Mouse (Mus musculus): ENCODE measurements at regions not wholly inside any gene's neighbourhood (a gene's known extent, or its start where the extent isn't known, plus 50 kb on each side); places are given as distances from the start of the nearest gene placed in this dataset.
"Not testable (repeated sequence)": the region's sequence is repeated elsewhere in the genome, so short reads cannot be mapped to it uniquely, and the experiment has no call there.

DNA sequence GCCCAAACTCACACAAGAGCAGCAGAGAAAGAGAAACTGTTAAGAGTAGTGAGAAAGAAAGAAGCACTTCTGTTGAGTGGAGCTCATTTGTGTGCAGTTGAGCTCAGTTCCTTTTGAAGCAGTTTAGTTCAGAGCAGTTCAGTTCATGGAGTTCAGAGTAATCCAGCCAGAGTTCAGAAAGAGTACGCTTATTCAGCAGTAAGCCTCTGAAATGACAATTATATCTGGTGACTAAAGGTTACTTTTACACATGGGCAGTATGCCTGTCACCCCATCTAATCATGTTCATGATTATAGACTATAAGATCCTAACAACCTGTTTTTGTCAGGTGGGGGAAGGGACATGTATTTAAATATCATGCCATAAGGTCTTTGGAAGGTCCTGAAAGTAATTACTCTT, 333.9 kb upstream of the Klf6 start:
- DNase-seq (ENCODE audit: extremely low spot score, low spot score): no peak

DNA sequence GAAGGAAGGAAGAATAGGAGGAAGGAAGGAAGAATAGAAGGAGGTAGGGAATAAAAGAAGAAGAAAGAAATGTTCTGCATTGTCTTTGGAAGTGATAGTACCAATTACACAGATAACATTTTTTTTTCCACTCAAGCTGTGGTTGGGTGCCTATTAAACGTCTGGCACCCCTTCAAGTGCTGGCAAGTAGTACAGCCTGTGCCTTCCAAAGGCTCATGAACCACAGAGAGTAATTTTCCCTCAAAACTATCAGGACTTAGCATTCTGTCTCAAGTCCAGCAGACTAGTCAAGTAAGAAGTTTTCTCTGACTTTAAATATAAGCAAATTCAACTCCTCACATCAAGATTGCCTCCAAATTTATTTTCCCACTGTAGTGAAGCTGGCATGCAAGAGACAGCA, 321.0 kb upstream of the Klf6 start:
- DNase-seq (ENCODE audit: extremely low spot score, low spot score): no peak

DNA sequence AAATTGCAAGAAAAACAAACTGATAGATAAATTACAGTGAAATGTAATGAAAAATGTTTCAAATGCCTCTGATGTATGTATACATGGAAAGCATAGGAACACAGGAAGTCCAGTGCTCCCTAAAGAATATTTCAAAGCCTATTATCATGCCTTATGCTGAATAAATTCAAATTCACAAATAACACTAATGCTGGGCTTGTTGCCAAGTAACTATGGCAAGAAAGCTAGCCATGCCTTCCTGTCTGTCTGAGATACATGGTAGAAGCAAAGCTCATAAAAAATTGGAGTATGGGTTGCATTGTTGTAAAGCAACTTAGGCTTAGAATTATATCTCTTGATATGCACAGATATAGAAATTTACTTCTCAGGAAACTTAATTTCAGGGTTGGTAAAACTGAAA, 315.8 kb upstream of the Klf6 start:
- DNase-seq (ENCODE audit: extremely low spot score, low spot score): no peak

DNA sequence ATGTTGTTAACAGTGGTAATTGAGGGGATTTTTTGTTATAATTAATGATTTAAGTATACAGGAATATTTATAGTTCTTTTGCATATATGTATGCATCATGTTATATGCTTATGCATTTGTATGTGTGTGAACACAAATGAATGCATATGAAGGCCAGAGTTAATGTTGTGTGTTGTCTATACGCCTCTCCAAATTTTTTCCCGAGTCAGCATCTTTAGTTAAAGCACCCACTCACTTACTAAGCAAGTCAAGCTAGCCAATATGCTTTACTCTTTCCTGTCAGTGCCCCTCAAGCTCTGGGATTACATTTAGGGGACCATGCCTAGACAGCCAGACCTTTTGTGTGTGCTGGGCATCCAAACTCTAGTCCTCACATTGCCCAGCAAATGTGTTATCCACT, 315.3 kb upstream of the Klf6 start:
- no peak for DNase-seq (ENCODE audit: extremely low spot score, low spot score)

DNA sequence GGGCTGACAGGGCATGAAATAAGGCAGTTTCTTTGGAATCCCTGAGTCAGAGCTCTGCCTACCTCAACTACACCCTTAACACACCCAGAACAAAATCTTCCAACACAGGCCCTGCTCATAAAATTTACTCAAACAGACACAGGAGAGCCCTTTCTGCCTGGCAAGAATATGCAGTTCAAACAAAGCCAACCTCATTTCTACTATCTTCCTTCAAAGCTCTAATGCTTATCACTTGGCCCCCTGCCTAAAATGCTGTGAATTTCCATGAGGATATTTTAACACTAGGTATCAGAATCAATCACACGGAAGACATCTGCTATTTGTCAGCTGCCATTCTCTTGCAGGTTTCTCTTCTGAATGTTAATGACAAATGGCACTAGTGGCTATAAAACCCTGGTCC, 314.3 kb upstream of the Klf6 start:
- DNase-seq (ENCODE audit: extremely low spot score, low spot score): no peak

DNA sequence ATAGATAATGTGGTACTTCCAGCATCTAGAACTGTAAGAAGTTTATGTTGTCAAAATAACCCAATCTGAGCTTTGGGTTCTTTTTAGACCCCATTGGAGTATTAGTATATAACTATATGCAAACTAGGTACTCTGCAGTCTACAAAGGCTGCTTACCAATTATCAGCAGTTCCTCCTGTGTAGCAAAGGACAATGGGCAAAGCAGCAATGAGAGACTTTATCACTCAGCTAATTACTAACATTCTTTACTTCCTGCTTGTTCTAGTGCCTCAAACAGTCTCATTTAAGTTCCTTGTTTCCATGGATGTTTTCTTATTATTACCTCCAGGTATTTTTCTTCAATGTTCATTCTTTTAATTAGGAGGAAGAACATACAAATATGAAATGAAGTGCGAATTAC, 312.5 kb upstream of the Klf6 start:
- DNase-seq (ENCODE audit: extremely low spot score, low spot score): no peak

DNA sequence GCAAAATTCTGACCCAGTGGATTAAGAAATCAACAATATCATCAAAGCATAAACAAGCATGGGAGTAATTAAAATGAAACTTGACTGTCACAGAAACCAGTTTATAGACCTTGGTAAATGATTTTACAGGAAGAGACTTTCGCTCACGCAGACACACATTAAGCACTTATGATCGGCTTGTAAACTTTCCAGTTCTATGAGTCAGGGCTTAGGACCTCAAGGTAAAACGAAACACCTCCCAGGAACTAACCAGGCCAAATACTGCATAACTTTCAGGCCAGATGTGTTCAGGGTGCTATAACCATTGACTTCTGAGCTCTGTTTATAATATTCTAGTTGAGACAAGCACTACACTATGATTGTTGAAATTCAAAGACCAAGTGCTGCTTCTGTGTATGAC, 312.1 kb upstream of the Klf6 start:
- no peak for DNase-seq (ENCODE audit: extremely low spot score, low spot score)

DNA sequence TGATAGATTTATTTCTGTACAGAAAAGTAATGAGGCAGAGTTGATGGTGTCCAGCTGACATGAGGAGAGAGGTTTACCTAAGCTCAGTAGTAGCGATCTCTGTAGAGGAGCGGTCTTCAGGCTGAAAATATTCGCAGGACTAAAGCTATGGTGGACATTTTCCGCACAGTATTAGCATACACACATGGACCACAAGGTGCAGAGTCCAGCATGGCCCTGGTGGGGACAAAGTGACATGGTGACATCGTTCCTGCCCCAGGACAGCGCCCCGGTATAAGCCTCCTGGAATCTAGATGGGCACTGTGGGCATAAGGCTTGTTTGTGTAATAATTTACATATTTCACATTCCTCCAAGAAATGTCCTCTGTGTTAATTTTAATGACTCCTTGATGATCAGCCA, 311.5 kb upstream of the Klf6 start:
- no peak for DNase-seq (ENCODE audit: extremely low spot score, low spot score)

DNA sequence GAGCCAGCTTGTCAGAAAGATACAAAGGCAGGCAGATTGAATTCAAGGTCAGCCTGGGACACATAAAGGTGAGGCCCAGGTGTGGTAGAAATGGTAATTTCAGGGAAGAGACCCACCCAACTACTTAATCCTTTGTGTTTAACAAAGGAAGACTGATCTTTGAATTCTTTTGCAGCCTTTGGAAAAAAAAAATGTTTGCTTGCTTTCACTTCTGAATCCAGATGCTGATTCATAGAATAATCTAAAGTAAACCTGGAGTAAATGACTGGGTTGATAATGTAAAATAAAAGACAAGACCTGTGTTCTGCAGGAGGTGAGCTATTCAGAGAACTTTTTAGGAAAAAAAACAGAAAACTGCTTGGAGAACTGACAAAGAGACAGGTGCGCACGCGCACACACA, 310.9 kb upstream of the Klf6 start:
- DNase-seq (ENCODE audit: extremely low spot score, low spot score): no peak

DNA sequence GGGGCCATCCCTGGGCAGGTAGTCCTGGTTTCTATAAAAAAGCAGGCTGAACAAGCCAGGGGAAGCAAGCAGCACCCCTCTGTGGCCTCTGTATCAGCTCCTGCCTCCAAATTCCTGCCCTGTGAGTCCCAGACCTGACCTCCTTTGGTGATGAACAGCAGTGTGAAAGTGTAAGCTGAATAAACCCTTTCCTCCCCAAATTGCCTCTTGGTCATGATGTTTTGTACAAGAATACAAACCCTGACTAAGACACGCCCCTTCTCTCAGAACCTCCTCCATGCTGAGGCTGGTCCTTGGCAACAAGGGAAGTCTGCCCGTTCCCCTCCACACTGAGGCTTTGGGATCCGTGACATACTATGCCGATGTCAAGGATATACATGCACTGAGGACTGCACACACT, 310.2 kb upstream of the Klf6 start:
- DNase-seq (ENCODE audit: extremely low spot score, low spot score): no peak

DNA sequence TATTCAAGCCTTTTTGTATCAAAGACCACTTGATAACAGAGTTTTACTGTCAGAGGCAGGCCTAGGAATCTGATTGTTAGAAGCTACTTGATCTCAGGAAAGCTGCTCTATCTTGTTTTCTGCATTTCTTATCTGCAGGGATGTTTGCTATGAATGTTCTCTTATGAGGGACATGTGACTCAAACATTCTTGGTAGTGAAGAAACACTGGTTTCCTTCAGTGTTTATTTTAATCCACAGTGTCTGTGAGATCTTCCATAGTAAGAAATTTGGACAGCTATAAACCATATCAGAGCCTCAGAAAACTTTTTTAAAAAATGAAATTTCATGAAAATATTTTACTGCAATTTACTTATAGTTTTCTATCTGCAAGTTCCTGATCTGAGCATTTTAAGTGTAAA, 307.8 kb upstream of the Klf6 start:
- no peak for DNase-seq (ENCODE audit: extremely low spot score, low spot score)

DNA sequence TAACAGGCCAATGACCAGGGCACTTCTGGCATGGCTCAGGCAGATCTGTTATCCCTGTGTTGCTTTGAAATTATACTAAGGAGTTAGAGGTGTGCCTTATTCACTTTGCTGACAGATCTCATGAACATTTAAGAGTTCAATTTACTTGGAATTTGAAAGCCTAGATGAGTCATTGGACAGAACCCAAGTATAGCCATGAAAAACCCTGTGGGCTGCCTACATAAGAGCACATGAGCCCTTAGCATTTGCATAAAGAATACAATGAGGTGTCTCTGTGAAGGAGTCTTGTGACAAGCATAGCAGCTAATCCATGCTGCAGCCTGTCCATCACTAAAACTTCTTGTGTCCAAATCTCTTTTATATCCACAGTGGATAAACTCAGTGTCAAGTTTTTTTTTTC, 303.2 kb upstream of the Klf6 start:
- DNase-seq (ENCODE audit: extremely low spot score, low spot score): no peak

DNA sequence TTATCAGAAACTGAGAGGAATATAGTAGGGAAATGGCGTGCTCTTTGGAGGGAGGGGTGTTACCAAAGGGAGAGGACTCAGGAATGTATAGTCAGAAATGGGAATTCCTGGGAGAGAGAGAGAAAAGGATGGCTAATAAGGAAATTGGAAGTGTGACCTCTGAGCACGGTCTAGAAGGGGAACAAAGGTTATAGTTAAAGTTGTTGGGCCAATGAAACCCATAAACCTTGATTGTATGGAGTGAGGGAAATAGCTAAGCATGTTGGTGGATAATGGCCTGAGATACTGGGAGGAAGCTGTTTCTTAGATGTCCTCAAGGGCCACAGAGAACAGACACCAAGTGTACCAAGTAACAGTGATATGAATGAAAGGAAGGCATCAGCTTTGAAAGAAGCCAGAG, 294.8 kb upstream of the Klf6 start:
- DNase-seq (ENCODE audit: extremely low spot score, low spot score): no peak

DNA sequence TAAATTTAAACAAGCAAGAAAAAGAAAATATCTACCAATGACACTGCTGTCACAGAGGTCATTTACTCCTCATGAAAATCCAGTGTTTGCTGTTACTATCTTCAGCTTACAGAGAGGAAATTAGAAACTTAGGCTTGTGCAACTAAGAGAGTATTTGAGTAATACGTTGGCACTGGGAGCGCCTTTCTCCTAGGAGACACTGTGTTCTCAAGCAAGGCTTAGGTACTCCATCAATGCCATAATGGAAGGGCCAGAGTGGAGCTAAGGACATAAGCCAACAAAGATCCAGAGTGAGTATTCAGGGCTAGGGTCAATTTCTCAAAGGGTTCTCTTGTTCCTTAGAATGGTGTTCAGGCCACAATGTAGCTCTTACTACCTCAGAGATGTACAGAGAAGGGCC, 294.4 kb upstream of the Klf6 start:
- DNase-seq (ENCODE audit: extremely low spot score, low spot score): no peak

DNA sequence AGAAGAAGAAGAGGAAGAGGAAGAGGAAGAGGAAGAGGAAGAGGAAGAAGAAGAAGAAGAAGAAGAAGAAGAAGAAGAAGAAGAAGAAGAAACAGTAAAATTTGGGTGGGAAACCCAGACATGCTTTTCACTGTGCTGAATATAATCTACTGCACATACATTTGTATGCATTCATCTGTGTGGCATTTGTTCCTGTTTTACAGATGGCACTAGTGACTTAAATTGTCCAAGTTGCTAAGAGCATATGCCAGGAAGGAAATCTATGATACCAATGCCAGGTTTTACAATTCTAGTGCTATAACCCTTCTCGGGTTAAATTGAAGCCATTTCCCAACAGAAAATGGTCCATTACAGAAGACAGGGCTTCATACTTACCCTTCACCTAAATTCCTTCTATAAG, 291.7 kb upstream of the Klf6 start:
- DNase-seq (ENCODE audit: extremely low spot score, low spot score): no peak

DNA sequence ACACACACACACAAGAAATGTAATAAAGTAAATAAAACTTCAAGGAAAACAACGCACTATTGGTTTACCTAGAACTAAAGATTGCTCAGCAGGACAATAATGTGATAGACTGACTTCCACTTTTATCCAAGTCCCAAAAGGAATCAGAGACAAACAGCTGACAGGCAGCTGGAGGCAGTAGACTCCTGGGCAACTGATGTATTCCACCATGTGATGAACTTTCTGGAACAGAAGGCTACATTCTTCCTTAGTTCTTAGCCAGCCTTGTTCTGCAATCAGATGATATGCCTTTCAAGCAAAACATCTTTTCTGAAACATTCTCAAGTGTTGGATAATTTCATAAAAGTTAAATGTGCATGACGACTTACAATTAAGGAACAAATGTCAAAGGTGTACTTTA, 290.9 kb upstream of the Klf6 start:
- no peak for DNase-seq (ENCODE audit: extremely low spot score, low spot score)

DNA sequence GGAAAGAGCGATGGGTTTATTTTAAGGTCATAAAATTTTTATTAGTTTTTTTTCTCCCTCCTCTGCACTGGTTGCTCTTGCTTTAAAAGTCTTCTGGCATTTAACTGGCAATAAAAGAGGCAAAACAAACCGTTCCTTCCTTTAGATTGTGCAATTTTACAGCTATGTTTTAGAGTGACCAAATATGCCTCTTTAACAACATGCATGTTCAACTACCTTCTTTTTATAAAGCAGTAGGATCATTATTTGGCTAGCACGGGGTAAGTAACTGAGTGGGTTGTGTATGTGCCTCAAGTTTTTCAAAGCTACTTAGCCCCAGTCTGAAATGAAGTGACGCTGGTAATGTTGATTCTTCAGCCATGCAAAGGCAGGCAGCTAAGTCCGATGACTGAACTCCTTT, 284.7 kb upstream of the Klf6 start:
- DNase-seq (ENCODE audit: extremely low spot score, low spot score): no peak

DNA sequence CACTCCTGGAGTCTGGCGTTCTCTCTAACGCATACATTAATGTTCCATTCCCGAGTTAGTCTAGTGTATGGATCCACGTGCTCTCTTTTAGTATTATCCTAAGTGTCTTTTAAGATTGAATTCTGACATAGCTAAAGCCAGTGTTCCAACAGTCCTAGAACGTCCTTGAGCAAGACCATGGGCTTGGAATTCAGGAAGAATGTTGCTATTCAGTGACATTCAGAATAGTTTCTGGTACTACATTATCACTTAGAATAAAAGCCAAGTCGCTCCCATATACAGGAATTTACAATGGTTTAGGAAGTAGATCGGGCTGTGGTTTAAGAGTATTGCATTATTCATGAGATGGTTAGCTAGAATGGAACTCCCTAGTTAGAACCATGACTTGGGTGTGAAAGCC, 277.6 kb upstream of the Klf6 start:
- not testable (repeated sequence) for DNase-seq (ENCODE audit: extremely low spot score, low spot score)

DNA sequence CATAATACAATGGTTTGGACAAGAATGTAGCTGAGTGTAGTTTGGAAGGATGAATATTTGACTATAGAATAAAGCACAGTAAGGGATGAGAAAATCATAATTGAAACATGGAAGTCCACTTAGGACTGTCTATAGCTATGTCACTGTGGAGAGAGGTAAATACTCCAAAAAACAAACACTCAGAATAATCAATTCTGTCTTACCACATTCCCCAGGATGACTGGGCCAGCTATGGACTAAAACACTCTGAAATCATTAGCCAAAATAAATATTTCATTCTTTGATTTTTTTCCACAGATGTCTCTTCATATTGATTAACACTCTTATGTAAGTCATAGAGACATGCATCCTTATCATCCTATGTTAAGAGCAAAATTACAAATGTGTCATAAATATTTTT, 274.1 kb upstream of the Klf6 start:
- DNase-seq (ENCODE audit: extremely low spot score, low spot score): no peak

DNA sequence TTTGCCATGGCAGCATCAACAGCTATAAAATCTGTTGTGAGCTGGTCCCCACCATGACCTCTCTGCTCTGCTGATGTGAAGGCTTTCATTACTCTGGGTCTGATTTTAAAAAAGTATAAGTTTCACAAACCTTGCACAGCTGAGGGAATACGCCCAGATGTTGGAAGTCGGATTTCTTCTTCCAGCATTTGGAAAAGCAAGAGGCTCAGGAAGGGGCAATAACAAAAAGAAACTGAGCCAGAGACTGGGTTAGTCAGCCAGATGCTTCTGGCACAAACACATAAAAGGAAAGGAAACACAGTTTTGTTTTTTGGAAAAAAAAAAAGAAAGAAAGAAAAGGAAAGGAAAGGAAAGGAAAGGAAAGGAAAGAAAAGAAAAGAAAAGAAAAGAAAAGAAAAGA, 270.0 kb upstream of the Klf6 start:
- no peak for DNase-seq (ENCODE audit: extremely low spot score, low spot score)

DNA sequence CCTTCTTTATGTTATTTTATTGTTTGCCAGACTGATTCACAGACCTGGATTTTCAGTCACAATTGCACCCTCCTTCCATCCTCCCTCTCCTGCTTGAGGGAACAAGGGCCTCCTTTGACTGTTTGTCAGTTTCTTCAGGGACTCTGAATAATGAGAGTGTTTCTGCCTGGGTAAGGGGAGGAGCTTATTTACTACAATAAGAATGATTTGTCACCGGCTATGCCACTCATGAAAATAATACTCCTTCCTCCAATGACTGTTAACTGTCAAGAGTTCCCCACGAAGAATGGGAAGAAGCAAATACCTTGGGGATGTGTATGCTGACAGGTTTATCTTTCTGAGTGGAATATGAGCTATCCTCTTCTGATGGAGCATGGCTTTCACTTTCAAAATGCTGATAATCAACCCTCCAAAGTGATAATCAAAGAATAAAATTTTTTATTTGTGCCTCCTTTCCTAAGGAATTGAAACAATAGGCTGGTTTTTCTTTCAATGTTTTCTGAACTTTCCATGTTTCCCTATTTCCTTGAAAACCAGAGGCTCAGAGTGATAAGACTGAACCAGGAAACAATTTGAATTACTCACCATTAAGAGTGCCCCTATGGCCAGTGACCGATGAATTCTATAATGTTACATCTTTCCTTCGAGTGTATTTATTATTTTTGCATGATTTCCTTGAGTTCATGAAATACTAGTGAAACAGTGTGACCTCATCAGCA, 269.3 kb upstream of the Klf6 start:
- no peak for DNase-seq (ENCODE audit: extremely low spot score, low spot score)

DNA sequence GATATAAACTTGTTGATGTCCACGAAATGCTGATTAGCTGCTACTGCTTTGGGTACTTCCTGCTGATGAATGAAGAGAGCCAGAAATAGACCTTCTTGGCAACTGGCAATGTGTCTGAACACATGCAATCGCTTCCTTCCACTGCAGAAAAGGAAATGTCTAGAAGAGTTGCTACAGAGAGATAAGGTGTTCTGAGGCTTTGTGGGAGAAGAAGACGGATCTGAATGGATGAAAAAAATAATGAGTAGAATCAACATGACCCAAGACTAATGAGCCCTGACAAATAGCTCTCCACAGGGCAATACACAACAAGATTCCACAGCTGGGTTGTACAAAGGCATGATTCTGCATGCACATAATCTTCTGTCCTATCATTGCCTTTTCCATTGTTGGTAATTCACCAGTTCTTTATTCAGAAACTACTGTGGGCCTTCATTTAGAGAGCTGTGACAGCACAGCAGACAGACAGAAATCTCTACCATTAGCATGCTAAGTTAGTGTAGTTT, 268.7 kb upstream of the Klf6 start:
- DNase-seq (ENCODE audit: extremely low spot score, low spot score): no peak

DNA sequence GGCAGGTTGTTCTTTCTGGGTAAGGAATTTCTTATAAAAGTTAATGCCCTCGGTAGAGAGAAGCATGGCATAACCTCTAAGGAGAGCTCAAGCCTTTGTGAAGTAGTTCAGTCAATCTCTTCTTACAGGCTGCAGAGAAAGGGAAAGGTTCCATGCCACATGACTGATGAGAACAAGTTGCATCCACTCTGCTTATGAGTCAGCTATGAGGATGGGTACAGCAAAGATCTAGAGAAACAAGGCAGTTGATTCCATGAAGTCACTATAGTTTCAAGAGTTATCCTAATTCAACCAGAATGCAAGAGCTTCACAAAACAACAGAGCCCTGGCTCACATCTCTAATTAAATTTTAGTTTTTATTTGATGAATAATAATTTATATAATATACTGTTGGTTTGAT, 259.6 kb upstream of the Klf6 start:
- DNase-seq (ENCODE audit: extremely low spot score, low spot score): no peak
